Mouse (Mus musculus) neural tube, embryonic 11.5 days (tissue): Measurements from ENCODE around the gene Garem2. TPM values are rescaled to one million over a fixed set of nuclear protein-coding genes. Genes with fewer than 3 reads are reported as not detected.

Experiments
- ATAC-seq: fragments of 200-750 bp; cut with Nextera tagmentation; 2 replicates; pipeline ENCODE4 v1.8.0; 2017; ENCODE audit warnings: moderate number of reproducible peaks, mild to moderate bottlenecking, moderate TSS enrichment, moderate library complexity; ENCODE audit not compliant: insufficient read depth, low FRiP score, low TSS enrichment
- DNase-seq: peaks from one replicate; pipeline ENCODE4 v3.0.0-alpha.2; 2015; ENCODE audit warnings: low spot score
- H3K27ac ChIP-seq: fragments of 300-500 bp; sonication (generic); 2 replicates; pipeline ENCODE4 v1.5.1; 2014; ENCODE audit warnings: low read depth, mild to moderate bottlenecking, low read length
- H3K27me3 ChIP-seq: fragments of 300-500 bp; sonication (generic); 2 replicates; pipeline ENCODE4 v1.6.1; 2014; ENCODE audit warnings: mild to moderate bottlenecking, low read length, mixed read lengths; ENCODE audit not compliant: control insufficient read depth, insufficient read depth
- H3K36me3 ChIP-seq: fragments of 300-500 bp; sonication (generic); 2 replicates; pipeline ENCODE4 v1.6.1; 2014; ENCODE audit warnings: mild to moderate bottlenecking, low read length, moderate library complexity, mixed read lengths; ENCODE audit not compliant: control insufficient read depth, insufficient read depth
- H3K4me1 ChIP-seq: fragments of 300-500 bp; sonication (generic); 2 replicates; pipeline ENCODE4 v1.6.1; 2014; ENCODE audit warnings: low read length, mixed read lengths; ENCODE audit not compliant: control insufficient read depth, insufficient read depth
- H3K4me2 ChIP-seq: fragments of 300-500 bp; sonication (generic); 2 replicates; pipeline ENCODE4 v1.6.1; 2014; ENCODE audit warnings: low read depth, mild to moderate bottlenecking, moderate library complexity
- H3K4me3 ChIP-seq: fragments of 300-500 bp; sonication (generic); 2 replicates; pipeline ENCODE4 v1.5.1; 2014; ENCODE audit warnings: low read depth, low read length
- H3K9ac ChIP-seq: fragments of 300-500 bp; sonication (generic); 2 replicates; pipeline ENCODE4 v1.6.1; 2014; ENCODE audit warnings: mild to moderate bottlenecking, low read length
- H3K9me3 ChIP-seq: fragments of 300-500 bp; sonication (generic); 2 replicates; pipeline ENCODE4 v1.6.1; 2016; ENCODE audit warnings: low read length; ENCODE audit not compliant: control insufficient read depth
- WGBS: fragments of 180-500 bp; shearing (Covaris S2); extraction: QIAGEN DNeasy Blood & Tissue Kit; methylation state at CpG from one replicate; pipeline ENCODE4 v1.1.7; 2014; 5-methylcytosine and 5-hydroxymethylcytosine counted together
- polyA plus RNA-seq: library from polyadenylated mRNA; unstranded; fragments of >200 nt; fragmentation: Nextera tagmentation; extraction: Ambion mirVana; gene quantifications from 2 replicates; pipeline ENCODE4 v1.2.1, GENCODE M21; 2014

The Garem2 gene
- polyA plus RNA-seq, 1 experiment from 2014 or later = 14.4 TPM

DNA sequence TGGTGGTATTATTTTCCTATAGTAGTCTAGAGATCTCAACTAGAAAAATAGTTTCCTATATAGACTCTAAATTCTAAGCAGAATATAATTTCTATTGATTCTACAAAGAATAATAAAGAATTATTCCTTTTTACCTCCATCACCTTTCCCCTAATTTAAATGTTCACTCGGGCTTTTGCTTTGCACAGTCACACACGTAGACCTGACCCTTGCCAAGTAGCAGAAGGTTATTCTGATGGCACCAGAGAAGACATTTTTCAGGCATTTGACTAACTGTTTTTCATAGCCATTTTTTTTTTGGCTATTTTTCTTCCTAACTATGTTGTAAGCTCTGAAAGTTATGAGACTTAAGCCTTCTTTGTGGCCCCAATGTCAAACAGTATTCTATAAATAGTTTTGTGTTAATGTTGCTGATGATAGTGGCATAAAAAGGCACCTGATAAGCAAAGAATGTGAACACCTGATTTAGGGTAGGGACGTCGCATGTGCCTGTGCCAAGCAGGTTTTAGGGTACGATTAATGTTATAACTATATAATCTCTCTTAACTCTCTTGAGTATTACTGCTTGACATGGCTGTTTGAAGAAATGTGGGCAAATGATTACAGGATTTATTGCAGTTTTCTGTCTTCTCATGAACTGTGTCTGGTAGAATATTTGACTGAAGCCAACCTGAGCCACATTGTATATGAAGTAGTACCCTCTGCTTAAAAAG is 60.4 kb downstream of the Garem2 start:
- Histone ChIP-seq H3K4me3 (no peak overlapping the region), H3K9ac (no peak overlapping the region), H3K36me3 (no peaks in the 10 kb centered on the region), H3K27ac (no peak overlapping the region), H3K4me2 (no peak overlapping the region), H3K27me3 (no peaks in the 10 kb centered on the region), H3K4me1 (no peaks in the 10 kb centered on the region), H3K9me3 (no peaks in the 10 kb centered on the region)
- ATAC-seq = no peak
- no peak for DNase-seq
- WGBS = 96% methylated on average over 5 of the region's 5 CpGs

Other genes with a start within 250 kb of the Garem2 start
- 0.11 TPM in 1 of 2 replicates, not detected in the other for gene Il6, start 92.0 kb upstream of the Garem2 start, polyA plus RNA-seq
- 247 and 248 TPM in 2 replicates for gene Tyms, start 31.5 kb upstream of the Garem2 start, polyA plus RNA-seq
- gene 3110082J24Rik, start 925 bp downstream of the Garem2 start, polyA plus RNA-seq = 2.1 and 2.3 TPM in 2 replicates
- 93.0 and 102 TPM in 2 replicates for gene Hadha, start 50.0 kb downstream of the Garem2 start, polyA plus RNA-seq
- 108 and 112 TPM in 2 replicates for gene Hadhb, start 50.1 kb downstream of the Garem2 start, polyA plus RNA-seq
- not detected in 2 replicates for gene Adgrf3, start 100.6 kb downstream of the Garem2 start, polyA plus RNA-seq
- gene Selenoi, start 127.4 kb downstream of the Garem2 start, polyA plus RNA-seq = 28.2 TPM in 2 replicates
- 0.24 and 0.42 TPM in 2 replicates for gene Drc1, start 176.2 kb downstream of the Garem2 start, polyA plus RNA-seq